Mouse (Mus musculus): Measurements from ENCODE around the gene Gm9913.

DNA sequence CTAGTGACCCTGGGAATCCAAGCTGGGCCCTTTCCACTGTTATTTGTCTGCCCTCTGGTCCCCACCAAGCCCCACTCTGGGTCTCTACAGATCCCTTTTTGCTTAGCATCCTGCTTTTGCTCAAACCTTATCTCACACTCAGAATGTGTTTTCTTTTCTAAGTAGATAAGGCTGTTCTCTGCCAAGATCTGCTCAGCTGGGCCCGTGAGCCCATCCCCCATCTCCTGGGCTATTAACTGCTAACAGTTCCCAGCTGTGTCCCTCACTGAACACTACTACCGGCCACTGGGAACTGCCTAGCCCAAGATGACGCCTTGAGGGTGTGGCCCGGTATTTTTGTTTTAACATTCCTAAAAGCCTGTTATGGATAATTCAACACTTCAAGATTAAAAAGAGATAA lies 11.7 kb downstream of the Gm9913 start:
- TF ChIP-seq POLR2A (IDR thresholded peaks at IDR 0.05; ENCODE audit: insufficient read depth, low read depth, low read length) (no peak), CTCF (IDR thresholded peaks at IDR 0.05; ENCODE audit: insufficient read depth, low read depth, low read length) (no peak)
